Mouse (Mus musculus): ENCODE data around the gene Gm42906. TPM values are rescaled to one million over a fixed set of nuclear protein-coding genes. Genes with fewer than 3 reads are reported as not detected.
A peak's percentile ranks its signal among the peaks of the same experiment; 100 is the strongest.

Gm42906 gene
- total and polyA plus RNA-seq, 2 experiments from 2014 or later, result not detected

DNA sequence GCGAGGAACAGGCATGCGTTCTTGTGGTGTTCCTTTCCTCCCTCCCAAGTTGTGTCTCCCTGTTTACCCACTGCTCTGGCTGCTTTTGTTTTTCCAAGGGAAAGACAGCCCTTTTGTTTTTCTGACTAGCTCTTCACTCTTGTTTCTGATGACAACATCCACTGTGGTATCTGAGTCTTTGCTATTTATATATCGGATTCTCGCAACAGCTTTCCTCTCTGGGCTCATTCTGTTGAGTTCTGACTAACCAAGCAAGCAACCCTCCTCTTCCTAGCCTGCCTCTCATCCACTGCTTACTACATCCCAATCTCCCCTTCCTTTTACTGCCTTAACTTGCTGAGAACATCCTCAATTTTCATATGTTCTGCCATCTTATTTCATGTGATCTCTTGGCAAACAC, 353.7 kb downstream of the Gm42906 start:
- TF ChIP-seq CTCF (IDR thresholded peaks at IDR 0.05; ENCODE audit: low read depth), result no peak
- H3K9me3 ChIP-seq (ENCODE audit: low read length), result no peaks in the 10 kb centered on the region
- WGBS, result 76% methylated on average over 4 of the region's 4 CpGs
- no peaks in the 10 kb centered on the region for H3K36me3 ChIP-seq (ENCODE audit: insufficient read depth)
- no peak overlapping the region for H3K4me3 ChIP-seq (ENCODE audit: low read depth, low read length)
- no peak overlapping the region for H3K9ac ChIP-seq
- no peaks in the 10 kb centered on the region for H3K27me3 ChIP-seq (ENCODE audit: insufficient read depth, low read length)
- DNase-seq, result no peak
- H3K4me2 ChIP-seq (ENCODE audit: low read depth), result no peak overlapping the region
- no peak for ATAC-seq
- H3K4me1 ChIP-seq (ENCODE audit: insufficient read depth), result no peaks in the 10 kb centered on the region
- H3K27ac ChIP-seq (ENCODE audit: low read depth, low read length), result no peak overlapping the region

GRCm38 (mm10) chr5:151071430-151071829, 356.5 kb downstream of the Gm42906 start:
- no peak for DNase-seq
- ATAC-seq, result no peak

DNA sequence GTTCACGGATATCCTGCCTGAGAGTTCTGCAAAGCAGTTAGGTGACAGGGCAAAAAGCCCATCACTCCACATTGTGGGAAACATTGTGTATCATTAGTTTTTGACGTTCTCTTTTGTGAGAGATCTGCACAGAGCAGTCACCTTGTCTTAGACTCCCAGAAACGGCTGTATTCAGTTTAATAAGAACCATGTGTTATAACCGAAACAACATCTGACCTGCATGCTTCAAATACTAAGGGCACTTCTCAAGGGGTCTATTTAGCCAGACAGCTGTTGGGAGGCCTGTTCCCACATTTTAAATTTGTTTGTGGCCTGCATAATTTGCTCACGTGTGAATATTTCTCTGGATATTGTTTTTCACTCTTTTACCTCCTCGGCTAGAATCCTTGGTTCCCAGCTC, 357.1 kb downstream of the Gm42906 start:
- no peaks in the 10 kb centered on the region for H3K27me3 ChIP-seq (ENCODE audit: insufficient read depth, low read length)
- no peak overlapping the region for H3K4me3 ChIP-seq (ENCODE audit: low read depth, low read length)
- H3K27ac ChIP-seq (ENCODE audit: low read depth, low read length), result no peak overlapping the region
- H3K9ac ChIP-seq, result no peak overlapping the region
- no peak for DNase-seq
- H3K9me3 ChIP-seq (ENCODE audit: low read length), result no peaks in the 10 kb centered on the region
- H3K36me3 ChIP-seq (ENCODE audit: insufficient read depth), result no peaks in the 10 kb centered on the region
- no peak for ATAC-seq
- no peak for TF ChIP-seq CTCF (IDR thresholded peaks at IDR 0.05; ENCODE audit: low read depth)
- 71% methylated on average over 6 of the region's 6 CpGs for WGBS
- H3K4me1 ChIP-seq (ENCODE audit: insufficient read depth), result no peaks in the 10 kb centered on the region
- no peak overlapping the region for H3K4me2 ChIP-seq (ENCODE audit: low read depth)

More at GRCm38 (mm10) chr5:151071430-151071829, 356.5 kb downstream of the Gm42906 start:
- H3K4me3 ChIP-seq (ENCODE audit: low read depth, low read length), result no peak overlapping the region
- no peaks in the 10 kb centered on the region for H3K27me3 ChIP-seq (ENCODE audit: insufficient read depth, low read length)
- H3K4me1 ChIP-seq (ENCODE audit: insufficient read depth), result no peaks in the 10 kb centered on the region
- no peak for TF ChIP-seq CTCF (IDR thresholded peaks at IDR 0.05; ENCODE audit: low read depth)
- no peaks in the 10 kb centered on the region for H3K9me3 ChIP-seq (ENCODE audit: low read length)
- H3K27ac ChIP-seq (ENCODE audit: low read depth, low read length), result no peak overlapping the region
- 73% methylated on average over 6 of the region's 6 CpGs for WGBS
- H3K36me3 ChIP-seq (ENCODE audit: insufficient read depth), result no peaks in the 10 kb centered on the region
- H3K9ac ChIP-seq, result no peak overlapping the region
- no peak overlapping the region for H3K4me2 ChIP-seq (ENCODE audit: low read depth)

DNA sequence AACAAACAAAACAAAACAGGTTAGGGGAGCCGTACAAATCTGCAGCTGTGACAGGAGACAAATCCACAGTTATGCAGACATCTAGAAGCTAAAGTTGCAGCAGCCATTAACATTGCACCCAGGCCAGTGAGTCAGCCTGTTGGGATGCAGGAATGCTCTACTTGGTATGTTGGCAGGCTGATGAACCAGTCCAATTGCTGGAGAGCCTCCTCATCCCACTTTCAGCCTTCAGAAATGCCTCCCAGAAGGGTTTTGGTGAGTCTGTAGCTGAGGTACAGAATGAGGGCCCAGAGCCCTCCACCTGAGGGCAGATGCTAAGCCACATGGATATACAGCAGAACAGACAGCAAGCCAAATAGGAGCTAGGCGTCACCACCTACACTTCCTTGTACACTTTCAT, 358.4 kb downstream of the Gm42906 start:
- ATAC-seq, result no peak
- 87% methylated on average over 2 of the region's 2 CpGs for whole genome bisulfite sequencing

DNA sequence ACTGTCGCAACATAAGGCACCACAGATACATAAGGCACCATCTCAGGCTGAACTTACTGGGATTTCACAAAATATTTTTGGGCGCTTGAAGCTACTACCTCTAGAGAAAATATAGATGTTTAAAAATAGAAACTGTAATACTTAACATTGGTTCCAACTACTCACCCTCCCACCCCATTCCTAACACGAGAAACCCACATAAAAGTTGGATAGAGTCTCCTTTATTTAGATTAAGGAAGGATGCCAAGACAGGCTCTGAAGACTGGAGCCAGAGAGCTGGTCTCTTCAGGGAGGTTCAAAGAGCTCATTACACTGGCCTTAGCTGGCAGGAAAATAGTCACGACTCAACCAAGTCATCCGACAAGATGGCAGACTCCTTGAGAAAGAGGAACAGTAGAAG, 361.9 kb downstream of the Gm42906 start:
- Histone ChIP-seq H3K4me1 (ENCODE audit: insufficient read depth) (no peaks in the 10 kb centered on the region), H3K4me2 (ENCODE audit: low read depth) (no peak overlapping the region), H3K27ac (ENCODE audit: low read depth, low read length) (no peak overlapping the region), H3K9me3 (ENCODE audit: low read length) (no peaks in the 10 kb centered on the region), H3K9ac (no peak overlapping the region), H3K36me3 (ENCODE audit: insufficient read depth) (no peaks in the 10 kb centered on the region), H3K27me3 (ENCODE audit: insufficient read depth, low read length) (no peaks in the 10 kb centered on the region), H3K4me3 (ENCODE audit: low read depth, low read length) (no peak overlapping the region)
- TF ChIP-seq CTCF (IDR thresholded peaks at IDR 0.05; ENCODE audit: low read depth), result no peak
- no peak for ATAC-seq
- WGBS, result 66% methylated on average over 5 of the region's 5 CpGs
- no peak for DNase-seq

More for the DNA sequence above, 358.4 kb downstream of the Gm42906 start:
- Histone ChIP-seq H3K36me3 (ENCODE audit: insufficient read depth) (no peaks in the 10 kb centered on the region), H3K9ac (no peak overlapping the region), H3K27ac (ENCODE audit: low read depth, low read length) (no peak overlapping the region), H3K9me3 (ENCODE audit: low read length) (no peaks in the 10 kb centered on the region), H3K27me3 (ENCODE audit: insufficient read depth, low read length) (no peaks in the 10 kb centered on the region), H3K4me3 (ENCODE audit: low read depth, low read length) (no peak overlapping the region), H3K4me1 (ENCODE audit: insufficient read depth) (no peaks in the 10 kb centered on the region), H3K4me2 (ENCODE audit: low read depth) (no peak overlapping the region)
- no peak for TF ChIP-seq CTCF (IDR thresholded peaks at IDR 0.05; ENCODE audit: low read depth)
- no peak for DNase-seq

DNA sequence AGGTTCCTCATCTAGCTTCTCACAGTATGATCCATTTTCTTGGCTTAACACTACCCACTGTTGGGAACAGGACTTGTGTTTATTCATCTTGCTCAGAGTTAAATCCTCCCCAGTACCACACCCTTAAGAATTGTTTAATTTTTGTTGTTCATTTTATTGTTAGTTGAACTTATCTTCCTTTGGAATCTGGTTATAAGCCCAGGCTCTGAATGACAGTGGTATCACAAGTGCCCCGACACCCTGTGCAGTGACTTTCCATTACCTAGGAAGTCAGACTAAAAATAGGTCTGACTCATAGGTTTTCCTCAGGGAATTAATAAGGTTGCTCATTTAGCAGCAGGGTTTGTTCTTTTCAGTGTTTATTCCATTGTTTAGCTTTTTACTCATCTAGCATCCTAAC, 362.7 kb downstream of the Gm42906 start:
- no peak for ATAC-seq
- no peaks in the 10 kb centered on the region for H3K4me1 ChIP-seq (ENCODE audit: insufficient read depth)
- no peak overlapping the region for H3K4me3 ChIP-seq (ENCODE audit: low read depth, low read length)
- no peak overlapping the region for H3K27ac ChIP-seq (ENCODE audit: low read depth, low read length)
- H3K9ac ChIP-seq, result no peak overlapping the region
- no peak overlapping the region for H3K4me2 ChIP-seq (ENCODE audit: low read depth)
- no peaks in the 10 kb centered on the region for H3K27me3 ChIP-seq (ENCODE audit: insufficient read depth, low read length)
- no peaks in the 10 kb centered on the region for H3K9me3 ChIP-seq (ENCODE audit: low read length)
- H3K36me3 ChIP-seq (ENCODE audit: insufficient read depth), result no peaks in the 10 kb centered on the region
- DNase-seq, result no peak
- no peak for TF ChIP-seq CTCF (IDR thresholded peaks at IDR 0.05; ENCODE audit: low read depth)
- 80% methylated on average over 1 of the region's 1 CpGs for WGBS

DNA sequence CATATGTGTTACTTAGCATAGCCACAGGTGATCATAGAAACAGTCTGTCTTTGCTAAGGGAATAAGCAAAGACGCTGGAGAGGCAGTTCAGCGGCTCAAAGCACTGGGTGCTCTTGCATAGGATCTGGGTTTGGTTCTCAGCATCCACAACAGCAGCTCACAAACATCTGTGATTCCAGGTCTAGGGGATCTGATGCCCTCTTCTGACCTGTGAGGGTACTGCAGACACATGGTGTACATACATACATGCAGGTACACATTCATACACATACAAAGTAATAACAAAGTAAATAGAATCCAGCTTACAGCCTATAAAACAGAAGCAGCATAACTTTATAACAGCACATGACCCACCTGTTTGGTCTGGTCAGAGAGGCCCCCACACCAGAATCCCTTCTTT, 366.0 kb downstream of the Gm42906 start:
- Histone ChIP-seq H3K36me3 (ENCODE audit: insufficient read depth) (no peaks in the 10 kb centered on the region), H3K4me1 (ENCODE audit: insufficient read depth) (no peaks in the 10 kb centered on the region), H3K4me3 (ENCODE audit: low read depth, low read length) (no peak overlapping the region), H3K27ac (ENCODE audit: low read depth, low read length) (no peak overlapping the region), H3K9me3 (ENCODE audit: low read length) (no peaks in the 10 kb centered on the region), H3K9ac (no peak overlapping the region), H3K27me3 (ENCODE audit: insufficient read depth, low read length) (no peaks in the 10 kb centered on the region), H3K4me2 (ENCODE audit: low read depth) (no peak overlapping the region)
- no peak for DNase-seq
- TF ChIP-seq CTCF (IDR thresholded peaks at IDR 0.05; ENCODE audit: low read depth), result peak; percentile 25; the same call in 1 of the 2 replicates
- ATAC-seq, result no peak
- WGBS, result 95% methylated on average over 2 of the region's 2 CpGs

- H3K9ac ChIP-seq, result no peak overlapping the region
- H3K36me3 ChIP-seq (ENCODE audit: insufficient read depth), result no peaks in the 10 kb centered on the region
- DNase-seq (no peak), ATAC-seq (no peak)
- no peak overlapping the region for H3K27ac ChIP-seq (ENCODE audit: low read depth, low read length)
- TF ChIP-seq CTCF (IDR thresholded peaks at IDR 0.05; ENCODE audit: low read depth), result no peak
- no peak overlapping the region for H3K4me3 ChIP-seq (ENCODE audit: low read depth, low read length)
- no peaks in the 10 kb centered on the region for H3K4me1 ChIP-seq (ENCODE audit: insufficient read depth)
- WGBS, result 80% methylated on average over 12 of the region's 12 CpGs
- no peaks in the 10 kb centered on the region for H3K27me3 ChIP-seq (ENCODE audit: insufficient read depth, low read length)
- H3K4me2 ChIP-seq (ENCODE audit: low read depth), result no peak overlapping the region
- no peaks in the 10 kb centered on the region for H3K9me3 ChIP-seq (ENCODE audit: low read length)
Measured at GRCm38 (mm10) chr5:151060476-151060875, 367.5 kb downstream of the Gm42906 start.
